Mouse (Mus musculus) neural tube, embryonic 11.5 days (tissue): ENCODE measurements around the gene Olfml2b. TPM values are rescaled to one million over a fixed set of nuclear protein-coding genes. Genes with fewer than 3 reads are reported as not detected.
A peak's percentile ranks its signal among the peaks of the same experiment; 100 is the strongest.

Source experiments
- ATAC-seq: fragments of 200-750 bp; cut with Nextera tagmentation; 2 replicates; pipeline ENCODE4 v1.8.0; 2017; ENCODE audit warnings: moderate number of reproducible peaks, mild to moderate bottlenecking, moderate TSS enrichment, moderate library complexity; ENCODE audit not compliant: insufficient read depth, low FRiP score, low TSS enrichment
- DNase-seq: peaks from one replicate; pipeline ENCODE4 v3.0.0-alpha.2; 2015; ENCODE audit warnings: low spot score
- H3K27ac ChIP-seq: fragments of 300-500 bp; sonication (generic); 2 replicates; pipeline ENCODE4 v1.5.1; 2014; ENCODE audit warnings: low read depth, mild to moderate bottlenecking, low read length
- H3K27me3 ChIP-seq: fragments of 300-500 bp; sonication (generic); 2 replicates; pipeline ENCODE4 v1.6.1; 2014; ENCODE audit warnings: mild to moderate bottlenecking, low read length, mixed read lengths; ENCODE audit not compliant: control insufficient read depth, insufficient read depth
- H3K36me3 ChIP-seq: fragments of 300-500 bp; sonication (generic); 2 replicates; pipeline ENCODE4 v1.6.1; 2014; ENCODE audit warnings: mild to moderate bottlenecking, low read length, moderate library complexity, mixed read lengths; ENCODE audit not compliant: control insufficient read depth, insufficient read depth
- H3K4me1 ChIP-seq: fragments of 300-500 bp; sonication (generic); 2 replicates; pipeline ENCODE4 v1.6.1; 2014; ENCODE audit warnings: low read length, mixed read lengths; ENCODE audit not compliant: control insufficient read depth, insufficient read depth
- H3K4me2 ChIP-seq: fragments of 300-500 bp; sonication (generic); 2 replicates; pipeline ENCODE4 v1.6.1; 2014; ENCODE audit warnings: low read depth, mild to moderate bottlenecking, moderate library complexity
- H3K4me3 ChIP-seq: fragments of 300-500 bp; sonication (generic); 2 replicates; pipeline ENCODE4 v1.5.1; 2014; ENCODE audit warnings: low read depth, low read length
- H3K9ac ChIP-seq: fragments of 300-500 bp; sonication (generic); 2 replicates; pipeline ENCODE4 v1.6.1; 2014; ENCODE audit warnings: mild to moderate bottlenecking, low read length
- H3K9me3 ChIP-seq: fragments of 300-500 bp; sonication (generic); 2 replicates; pipeline ENCODE4 v1.6.1; 2016; ENCODE audit warnings: low read length; ENCODE audit not compliant: control insufficient read depth
- WGBS: fragments of 180-500 bp; shearing (Covaris S2); extraction: QIAGEN DNeasy Blood & Tissue Kit; methylation state at CpG from one replicate; pipeline ENCODE4 v1.1.7; 2014; 5-methylcytosine and 5-hydroxymethylcytosine counted together
- polyA plus RNA-seq: library from polyadenylated mRNA; unstranded; fragments of >200 nt; fragmentation: Nextera tagmentation; extraction: Ambion mirVana; gene quantifications from 2 replicates; pipeline ENCODE4 v1.2.1, GENCODE M21; 2014

Gene Olfml2b
- polyA plus RNA-seq, 1 experiment from 2014 or later = 11.4 TPM

DNA sequence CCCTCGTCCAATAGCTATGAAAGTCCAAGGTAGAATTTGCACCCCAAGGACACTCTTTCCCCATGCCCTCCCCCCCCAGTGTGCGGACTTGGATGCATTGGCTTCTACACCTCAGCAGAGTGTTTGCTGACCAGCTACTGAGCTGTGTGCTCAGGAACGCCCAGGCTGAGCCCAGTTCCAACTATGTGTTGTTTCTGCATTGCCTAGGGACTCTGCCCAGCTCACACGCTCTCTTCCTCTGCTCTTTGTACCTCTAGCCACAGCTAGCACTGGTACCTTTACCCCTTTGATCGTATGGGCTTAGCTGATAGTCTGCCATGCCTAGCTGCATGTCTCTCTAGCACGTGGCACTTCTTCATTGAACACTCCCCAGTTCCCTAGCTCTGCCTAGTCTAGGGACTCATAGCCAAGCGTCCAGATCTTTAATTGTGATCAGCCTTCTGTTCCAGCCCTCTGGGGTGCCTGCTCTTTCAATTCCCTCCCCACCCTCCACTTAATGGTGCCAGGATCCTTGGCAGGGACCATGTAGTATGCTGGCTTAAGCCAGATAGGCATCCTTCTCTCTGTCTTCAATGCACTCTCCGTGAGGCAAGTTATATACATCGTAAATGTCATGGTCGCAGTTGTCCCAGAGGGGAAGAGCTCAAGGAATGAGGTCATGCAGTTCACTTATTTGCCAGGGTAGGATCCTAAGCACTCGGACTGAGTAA is 12.3 kb downstream of the Olfml2b start:
- DNase-seq (no peak), ATAC-seq (no peak)
- no peaks in the 10 kb centered on the region for H3K27me3 ChIP-seq
- H3K4me3 ChIP-seq = no peak overlapping the region
- no peak overlapping the region for H3K9ac ChIP-seq
- H3K27ac ChIP-seq = no peak overlapping the region
- no peak overlapping the region for H3K4me2 ChIP-seq
- 74% methylated on average over 11 of the region's 11 CpGs for WGBS
- no peaks in the 10 kb centered on the region for H3K36me3 ChIP-seq
- H3K4me1 ChIP-seq = peaks cover 13% of the 10 kb centered on the region
- H3K9me3 ChIP-seq = no peaks in the 10 kb centered on the region

DNA sequence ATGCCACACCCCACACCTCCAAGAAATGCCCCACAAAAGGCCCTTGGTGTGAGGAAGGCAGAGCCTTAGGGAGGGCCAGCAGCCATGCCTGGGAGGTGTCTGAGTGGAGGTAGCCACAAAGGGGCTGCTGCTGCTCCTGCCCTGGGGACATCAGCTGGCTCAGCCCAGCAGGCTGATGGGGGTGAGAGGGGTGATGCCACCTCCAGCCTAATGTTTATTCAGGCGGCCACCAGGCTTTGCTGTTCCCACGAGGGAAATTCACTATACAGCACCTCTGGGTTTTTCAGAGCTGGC is 12.8 kb downstream of the Olfml2b start:
- no peak overlapping the region for H3K4me2 ChIP-seq
- no peaks in the 10 kb centered on the region for H3K27me3 ChIP-seq
- no peaks in the 10 kb centered on the region for H3K9me3 ChIP-seq
- H3K4me3 ChIP-seq = no peak overlapping the region
- 26% methylated on average over 2 of the region's 2 CpGs for WGBS
- H3K9ac ChIP-seq = no peak overlapping the region
- H3K36me3 ChIP-seq = no peaks in the 10 kb centered on the region
- no peak for DNase-seq
- no peak overlapping the region for H3K27ac ChIP-seq
- peaks cover 13% of the 10 kb centered on the region for H3K4me1 ChIP-seq
- ATAC-seq = peak; percentile 42; the same call in 1 of the 2 replicates

DNA sequence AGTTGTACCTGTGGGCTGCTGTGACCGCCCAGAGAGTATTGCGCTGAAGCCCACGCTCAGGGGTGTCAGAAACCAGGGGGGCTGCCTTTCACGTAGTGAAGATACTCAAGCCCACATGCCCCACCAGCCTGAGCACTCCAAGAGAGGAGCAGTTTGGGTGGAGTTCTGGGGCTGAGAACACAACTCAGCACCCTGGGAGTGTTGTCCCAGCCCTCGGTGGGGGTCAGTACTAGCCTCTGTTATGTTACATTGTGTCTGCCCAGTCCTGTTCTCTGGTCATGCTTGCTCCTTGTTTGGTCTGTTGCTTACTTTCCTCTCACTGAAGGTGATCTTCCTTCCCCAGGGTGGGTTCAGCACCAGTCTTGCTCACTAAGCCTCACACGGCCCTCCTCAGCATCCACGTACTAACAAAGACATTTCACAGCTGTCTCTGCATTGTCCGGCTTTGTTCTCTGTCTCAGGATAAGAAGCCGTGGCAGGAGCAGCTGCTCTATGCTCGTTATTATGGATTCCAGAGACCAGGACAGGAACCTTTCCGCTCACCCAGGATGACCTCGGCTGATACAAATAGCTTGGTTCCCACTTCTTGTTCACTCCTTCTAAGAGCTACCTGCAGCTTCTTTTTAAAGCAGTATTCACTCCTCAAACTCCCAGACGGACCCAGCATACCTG is 13.4 kb downstream of the Olfml2b start:
- Histone ChIP-seq H3K4me1 (peaks cover 13% of the 10 kb centered on the region), H3K4me3 (no peak overlapping the region), H3K27ac (no peak overlapping the region), H3K36me3 (no peaks in the 10 kb centered on the region), H3K9ac (no peak overlapping the region), H3K9me3 (no peaks in the 10 kb centered on the region), H3K4me2 (no peak overlapping the region), H3K27me3 (no peaks in the 10 kb centered on the region)
- 55% methylated on average over 13 of the region's 13 CpGs for WGBS
- peak; percentile 35 for DNase-seq
- ATAC-seq = no peak

DNA sequence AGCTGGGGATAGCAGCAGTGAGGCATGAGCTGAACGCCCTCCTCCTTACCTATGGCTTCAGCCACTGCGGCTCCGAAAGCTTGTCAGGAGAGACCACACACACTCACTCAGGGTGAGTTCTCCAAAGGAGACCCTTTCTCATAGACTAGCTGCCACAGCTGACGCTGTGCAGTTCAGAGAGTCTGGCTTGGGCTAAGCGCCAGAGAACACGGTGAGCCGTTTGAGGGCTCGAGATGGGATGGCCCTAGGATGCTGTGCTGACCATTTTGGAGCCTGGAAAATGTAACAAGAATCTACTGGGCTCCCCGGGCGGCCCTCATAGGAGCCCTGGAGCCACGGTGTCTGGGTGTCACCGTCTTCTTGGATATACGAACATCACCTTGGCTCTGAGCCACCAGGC is 14.9 kb downstream of the Olfml2b start:
- Histone ChIP-seq H3K4me1 (peaks cover 13% of the 10 kb centered on the region), H3K4me3 (no peak overlapping the region), H3K27ac (no peak overlapping the region), H3K9me3 (no peaks in the 10 kb centered on the region), H3K27me3 (no peaks in the 10 kb centered on the region), H3K9ac (no peak overlapping the region), H3K4me2 (no peak overlapping the region), H3K36me3 (no peaks in the 10 kb centered on the region)
- 93% methylated on average over 13 of the region's 13 CpGs for WGBS
- ATAC-seq = no peak
- no peak for DNase-seq

DNA sequence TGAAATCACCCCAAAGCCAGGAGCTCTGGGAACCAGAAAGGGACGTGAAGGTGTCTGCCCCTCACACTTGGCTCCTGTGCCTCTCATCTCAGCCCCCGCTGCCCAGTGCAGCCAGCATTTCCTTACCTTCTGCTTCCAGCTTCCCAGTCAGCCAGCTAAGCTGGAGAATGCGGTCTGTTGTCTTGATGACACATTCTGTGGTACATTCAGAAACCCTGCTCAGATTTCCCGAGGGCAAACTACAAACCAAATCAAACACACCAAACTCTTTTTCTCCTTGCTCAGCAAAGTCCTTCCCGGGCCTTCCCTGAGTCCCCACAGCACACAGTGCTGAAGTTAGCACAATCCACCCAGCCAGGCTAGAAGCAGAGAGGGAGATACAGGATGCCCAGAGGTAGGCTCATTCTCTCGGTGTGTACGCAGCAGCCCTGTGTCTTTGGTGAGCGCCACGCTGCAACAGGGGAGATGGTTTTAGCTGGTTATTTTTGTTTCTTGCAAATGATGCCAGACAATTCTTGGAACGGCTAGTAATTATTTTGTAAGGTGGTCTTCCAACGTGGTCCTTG is 20.4 kb downstream of the Olfml2b start:
- H3K27ac ChIP-seq = no peak overlapping the region
- H3K27me3 ChIP-seq = no peaks in the 10 kb centered on the region
- no peak overlapping the region for H3K9ac ChIP-seq
- H3K9me3 ChIP-seq = no peaks in the 10 kb centered on the region
- no peak overlapping the region for H3K4me2 ChIP-seq
- DNase-seq (no peak), ATAC-seq (no peak)
- H3K4me3 ChIP-seq = no peak overlapping the region
- H3K36me3 ChIP-seq = no peaks in the 10 kb centered on the region; the same call in 1 of the 2 replicates
- H3K4me1 ChIP-seq = no peaks in the 10 kb centered on the region
- WGBS = 89% methylated on average over 11 of the region's 11 CpGs

DNA sequence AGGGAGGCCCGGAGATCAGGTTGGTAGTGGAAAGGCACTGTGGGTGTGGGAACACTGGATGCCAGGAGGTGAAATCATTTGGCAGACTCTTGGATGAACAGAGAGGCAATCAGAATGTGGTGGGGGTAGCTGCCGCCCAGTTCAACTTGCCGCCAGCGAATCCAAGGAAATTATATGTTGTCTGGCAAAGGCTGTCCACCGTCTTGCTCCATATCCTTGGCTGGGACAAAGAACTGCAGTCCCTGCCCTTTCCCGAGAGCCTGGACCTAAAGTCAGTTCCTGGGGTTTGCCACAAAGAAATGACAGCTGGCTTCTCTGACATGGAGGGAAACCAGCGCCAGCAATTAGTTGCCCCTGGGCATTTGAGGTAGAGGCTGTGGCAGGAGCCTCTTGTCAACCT is 20.9 kb downstream of the Olfml2b start:
- ATAC-seq (no peak), DNase-seq (no peak)
- no peak overlapping the region for H3K4me2 ChIP-seq
- no peaks in the 10 kb centered on the region; the same call in 1 of the 2 replicates for H3K36me3 ChIP-seq
- no peaks in the 10 kb centered on the region for H3K4me1 ChIP-seq
- no peaks in the 10 kb centered on the region for H3K9me3 ChIP-seq
- H3K9ac ChIP-seq = no peak overlapping the region
- H3K27me3 ChIP-seq = no peaks in the 10 kb centered on the region
- no peak overlapping the region for H3K27ac ChIP-seq
- WGBS = 81% methylated on average over 7 of the region's 7 CpGs
- no peak overlapping the region for H3K4me3 ChIP-seq

DNA sequence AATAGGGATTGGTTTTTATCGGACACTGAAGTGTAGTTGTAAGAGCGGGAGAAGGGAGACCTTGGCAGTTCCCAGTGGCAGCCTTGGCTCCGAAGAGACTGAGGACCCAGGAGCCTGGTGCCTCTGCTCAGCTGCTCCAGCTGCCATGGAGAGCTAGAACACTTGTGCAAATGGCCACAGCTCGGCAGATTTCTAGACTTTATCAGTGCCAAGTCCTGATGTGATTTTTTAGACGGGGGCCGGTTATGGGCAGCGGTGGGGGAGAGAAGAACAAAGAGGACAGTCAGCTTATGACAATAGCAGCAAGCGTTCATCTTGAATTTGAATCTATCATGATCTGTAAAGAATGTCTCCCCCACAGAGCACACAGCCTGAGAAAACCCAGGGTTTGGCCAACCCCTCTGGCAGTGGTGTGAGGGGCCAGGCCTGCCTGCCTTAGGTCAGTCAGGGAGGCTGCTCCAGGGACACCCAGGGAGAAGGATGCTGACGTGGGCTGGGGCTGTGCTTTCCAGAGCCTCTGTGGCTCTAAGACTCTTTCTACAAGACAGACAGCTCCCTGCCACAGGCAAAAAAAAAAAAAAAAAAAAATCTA is 29.9 kb downstream of the Olfml2b start:
- ATAC-seq = no peak

DNA sequence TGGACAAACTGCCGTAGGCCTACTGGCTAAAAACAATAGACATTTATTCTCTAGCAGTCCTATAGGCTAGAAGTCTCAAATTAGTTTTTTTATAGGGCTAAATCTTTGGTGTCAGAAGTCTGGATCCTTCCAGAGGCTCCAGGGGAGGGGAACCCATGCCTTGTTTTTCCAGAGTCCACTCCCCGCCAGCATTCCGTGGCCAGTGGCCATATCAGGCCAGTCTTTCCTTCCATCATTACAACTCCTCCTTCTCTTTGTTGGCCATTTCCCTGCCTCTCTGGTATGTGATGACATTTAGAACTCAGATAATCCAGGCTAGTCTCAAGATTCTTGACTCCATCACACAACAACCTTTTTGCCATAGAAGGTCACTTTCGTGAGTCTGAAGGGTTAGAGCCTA is 33.3 kb downstream of the Olfml2b start:
- H3K9me3 ChIP-seq = no peaks in the 10 kb centered on the region
- no peak overlapping the region for H3K4me2 ChIP-seq
- no peak overlapping the region for H3K27ac ChIP-seq
- no peak overlapping the region for H3K4me3 ChIP-seq
- H3K4me1 ChIP-seq = no peaks in the 10 kb centered on the region
- ATAC-seq = no peak
- no peaks in the 10 kb centered on the region for H3K36me3 ChIP-seq
- DNase-seq = no peak
- WGBS = 90% methylated on average over 4 of the region's 4 CpGs
- no peaks in the 10 kb centered on the region for H3K27me3 ChIP-seq
- H3K9ac ChIP-seq = no peak overlapping the region

More for the DNA sequence above, 29.9 kb downstream of the Olfml2b start:
- H3K36me3 ChIP-seq = no peaks in the 10 kb centered on the region
- no peak overlapping the region for H3K4me2 ChIP-seq
- 66% methylated on average over 9 of the region's 9 CpGs for WGBS
- no peaks in the 10 kb centered on the region for H3K9me3 ChIP-seq
- H3K4me1 ChIP-seq = no peaks in the 10 kb centered on the region
- no peak for DNase-seq
- no peaks in the 10 kb centered on the region for H3K27me3 ChIP-seq
- no peak overlapping the region for H3K9ac ChIP-seq
- H3K27ac ChIP-seq = no peak overlapping the region
- H3K4me3 ChIP-seq = no peak overlapping the region
